Mouse (Mus musculus) right cerebral cortex, postnatal 10 days (tissue): ENCODE data around the gene Tjap1.

ENCODE experiments used
- DNase-seq, 2 experiments: peaks; one replicate each; pipeline ENCODE4 v3.0.0; 2021; ENCODE audit warnings: low spot score in 2 of 2

Tjap1 gene

DNA sequence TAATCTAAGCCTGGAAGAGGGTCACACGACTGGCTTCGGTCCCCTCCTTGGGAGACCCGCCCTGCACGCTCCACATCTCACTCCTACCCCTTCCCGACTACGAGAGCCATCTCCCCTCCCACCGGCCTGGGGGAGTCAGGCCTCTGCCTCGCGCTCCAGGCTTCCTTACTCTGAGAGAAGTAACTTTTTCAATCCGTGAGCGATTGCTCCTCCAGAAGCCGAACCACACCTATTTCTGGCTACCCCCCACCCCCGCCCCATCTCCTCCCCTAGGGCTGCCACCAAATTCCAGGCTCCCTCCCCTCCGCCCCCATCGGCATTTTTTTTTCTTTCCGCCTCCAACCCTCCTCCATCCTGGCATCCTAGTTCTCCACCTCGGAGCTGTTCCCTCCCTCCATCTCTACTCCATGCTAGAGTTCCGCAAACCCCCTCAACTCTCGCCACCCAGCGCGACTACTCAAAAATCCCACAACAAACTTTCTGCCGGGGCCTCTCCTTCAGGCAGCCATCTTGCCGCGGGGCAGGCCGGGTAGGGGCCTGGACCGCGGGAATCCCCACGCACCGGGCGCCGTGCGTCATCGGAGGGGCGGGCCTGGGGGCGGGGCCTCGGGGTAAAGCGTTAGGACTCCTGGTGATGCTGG lies at the start of gene Tjap1:
Gene Tjap1 (minus strand): TSS at position 544 of the 641 bp plus-strand sequence.
- peak; percentile 91 for DNase-seq

DNA sequence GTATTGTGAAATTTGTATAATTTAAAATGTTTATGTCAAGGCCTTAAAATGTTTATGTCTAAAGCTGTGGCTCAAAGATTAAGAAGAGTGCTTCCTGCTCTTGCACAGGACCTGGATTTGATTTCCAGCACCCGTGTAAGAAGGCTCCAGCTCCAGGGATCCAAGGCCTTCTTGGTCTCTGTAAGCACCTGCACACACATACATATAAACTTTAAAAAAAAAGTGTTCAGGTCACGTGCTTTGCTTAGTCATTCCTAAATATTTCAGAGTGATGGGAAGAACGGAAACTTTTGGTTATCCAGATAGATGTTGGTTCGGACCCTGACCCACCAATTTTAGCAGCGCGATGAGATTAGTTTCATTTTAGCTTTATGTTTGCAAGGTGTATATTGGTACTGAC lies 45.9 kb upstream of the Tjap1 start:
- DNase-seq, result no peak

DNA sequence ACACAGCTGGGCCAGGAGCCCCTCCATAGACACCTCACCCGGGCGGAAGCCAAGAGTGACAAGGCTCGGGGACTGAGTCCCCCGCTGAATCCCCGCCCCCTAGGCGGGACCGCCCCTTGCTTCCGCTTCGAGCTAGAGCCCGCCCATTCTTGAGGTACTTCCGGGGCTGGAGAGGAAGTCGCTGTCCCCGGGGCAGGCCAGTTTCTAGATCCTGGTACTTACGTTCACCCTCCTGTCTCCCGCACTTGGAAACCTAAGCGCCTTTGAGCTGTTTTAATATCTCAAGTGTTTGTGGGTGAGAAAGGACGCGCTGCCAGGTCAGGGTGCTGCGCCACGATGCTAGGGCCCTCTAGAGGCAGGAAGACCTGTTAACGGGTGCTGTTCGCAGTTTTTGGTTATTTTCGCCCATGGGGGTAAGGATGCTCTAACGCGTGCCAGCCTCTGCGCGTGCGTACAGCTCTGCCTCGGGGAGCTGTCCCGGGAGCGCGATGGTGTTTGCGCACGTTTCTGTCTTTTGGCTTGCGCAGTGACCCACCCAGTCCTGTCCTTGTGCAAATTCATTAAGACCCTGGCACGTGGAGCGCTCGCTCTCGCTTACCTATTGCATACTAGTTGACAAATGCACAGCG lies 45.2 kb upstream of the Tjap1 start, which contains the start of gene Abcc10:
Gene Abcc10 (minus strand): TSS at position 447 of the 629 bp plus-strand sequence.
- DNase-seq, result peak; percentile 95 to 96

DNA sequence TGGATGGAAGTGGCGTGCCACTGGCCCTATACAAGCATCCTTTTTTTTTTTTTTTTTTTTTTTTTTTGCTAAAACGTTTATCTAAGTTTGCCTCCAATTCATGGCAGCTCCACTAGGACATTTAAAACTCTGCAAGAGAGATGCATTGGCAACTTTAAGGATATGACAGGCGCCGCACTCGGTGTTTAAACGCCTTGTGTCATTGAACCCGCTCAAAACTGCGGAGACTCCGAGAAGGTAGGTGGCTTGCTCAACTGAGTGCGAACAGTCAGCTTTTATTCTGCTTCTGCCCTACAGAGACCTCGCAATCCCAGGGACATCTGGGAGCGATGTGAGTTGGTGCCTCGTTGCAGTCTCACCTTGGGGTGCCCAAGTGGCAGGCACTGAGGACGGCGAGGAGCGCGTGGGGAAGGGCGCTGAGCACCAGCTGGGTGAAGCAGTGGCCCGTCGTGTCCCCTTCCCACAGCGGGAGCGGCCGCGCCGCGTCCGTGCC lies 44.6 kb upstream of the Tjap1 start:
- DNase-seq, result no peak

DNA sequence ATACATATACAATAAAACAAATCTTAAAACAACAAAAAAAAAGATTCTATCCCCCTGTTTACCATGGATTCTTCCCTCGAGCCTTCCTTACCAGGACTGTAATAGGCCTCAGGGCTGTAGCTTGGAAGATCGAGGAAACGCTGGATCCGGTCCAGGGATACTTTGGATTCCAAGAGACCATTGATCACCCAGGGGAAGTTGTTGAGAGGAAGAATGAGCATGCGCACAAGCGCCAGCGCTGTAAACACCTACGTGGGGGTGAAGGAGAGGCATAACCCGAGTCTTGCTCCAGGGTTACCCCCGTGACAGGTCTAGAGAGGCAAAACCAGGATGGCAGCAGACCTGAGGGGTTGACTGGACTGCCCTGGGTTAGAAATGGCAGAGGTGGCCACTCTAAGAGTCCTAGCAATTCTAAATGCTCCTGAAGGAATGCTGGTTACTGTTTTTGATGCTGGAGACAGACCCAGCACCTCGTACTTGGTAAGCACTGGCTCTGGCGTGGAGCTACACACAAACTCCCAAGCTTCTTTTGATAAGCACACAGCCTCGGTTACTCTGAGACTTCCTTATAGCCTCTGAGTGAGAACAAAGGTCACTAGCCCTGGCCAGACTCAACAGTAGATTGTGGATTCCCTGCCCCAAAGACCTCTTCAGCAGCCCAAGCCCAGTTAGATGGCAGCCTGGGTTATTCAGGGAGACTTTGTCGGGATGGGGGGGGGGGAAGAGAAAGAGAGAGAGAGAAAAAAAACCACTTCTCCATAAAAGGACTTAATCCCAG lies 39.4 kb upstream of the Tjap1 start:
- no peak for DNase-seq

DNA sequence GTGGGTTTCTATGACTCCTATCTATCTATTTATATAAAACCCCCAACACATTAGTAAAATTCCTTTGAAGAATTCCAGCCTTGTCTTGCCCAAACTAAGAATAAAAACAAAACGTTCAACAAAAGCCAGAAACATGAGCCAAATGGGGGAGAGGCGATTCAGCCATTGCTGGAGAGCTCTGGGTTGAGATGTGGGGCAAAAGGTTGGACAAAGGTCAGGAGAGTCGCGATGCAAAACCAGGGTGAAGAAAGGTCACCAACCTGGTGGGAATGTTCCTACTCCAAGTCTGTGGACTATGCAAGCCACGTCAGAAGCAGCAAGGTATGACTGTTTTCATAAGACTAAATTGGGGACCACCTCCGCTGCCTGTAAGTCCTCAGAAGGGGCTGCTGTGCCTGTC lies 37.7 kb upstream of the Tjap1 start:
- no peak for DNase-seq

DNA sequence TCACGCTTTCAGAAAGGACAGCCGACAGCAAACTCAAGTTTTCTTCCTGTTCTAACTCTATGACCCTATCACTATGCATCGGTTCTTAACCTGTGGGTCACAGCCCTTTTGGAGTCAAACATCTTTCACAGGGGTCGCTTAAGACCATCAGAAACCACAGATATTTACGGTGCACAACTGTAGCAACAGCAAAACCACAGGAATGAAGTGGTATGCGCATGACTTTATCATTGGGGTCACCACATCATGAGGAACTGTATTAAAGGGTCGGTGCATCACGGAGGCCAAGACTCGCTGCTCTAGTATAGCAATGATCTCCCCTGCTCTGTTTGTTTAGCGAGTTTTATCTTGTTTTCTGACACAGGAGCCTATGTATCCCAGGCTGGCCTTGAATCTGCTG lies 33.0 kb upstream of the Tjap1 start:
- DNase-seq, result no peak

DNA sequence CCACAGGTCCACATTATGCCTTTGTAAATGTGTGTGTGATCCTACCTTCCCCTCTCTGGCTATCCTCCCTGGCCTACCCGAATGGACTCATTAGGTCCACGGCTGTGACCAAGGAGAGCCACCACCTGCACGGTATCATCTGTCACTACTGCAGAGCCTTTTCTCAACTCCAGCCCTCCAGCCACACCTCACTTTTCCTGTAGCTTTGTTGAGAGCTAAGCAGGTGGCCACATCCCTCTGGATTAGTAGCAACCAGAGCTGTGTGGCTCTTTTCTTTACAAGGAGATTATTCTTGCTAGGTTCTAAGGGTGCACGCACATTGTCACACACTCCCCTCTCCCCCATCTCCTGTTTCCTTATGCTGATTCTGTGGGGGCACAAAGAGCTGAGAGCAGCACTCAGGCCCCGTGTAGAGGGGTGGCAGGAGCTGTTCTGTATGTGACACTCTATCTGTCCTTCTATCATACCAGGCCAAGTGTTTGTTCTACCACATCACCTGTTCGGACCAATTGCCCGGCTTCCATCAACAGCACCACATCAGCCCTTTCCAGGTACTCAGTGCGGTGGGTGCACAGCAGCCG lies 30.4 kb upstream of the Tjap1 start:
- no peak for DNase-seq

- DNase-seq, result peak in 1 of 2 experiments; percentile 33
These were observed 27.7 kb upstream of the Tjap1 start for GRCm38 (mm10) chr17:46310515-46310914.

GRCm38 (mm10) chr17:46309835-46310234 lies 27.0 kb upstream of the Tjap1 start:
- DNase-seq, result peak in 1 of 2 experiments; percentile 18

DNA sequence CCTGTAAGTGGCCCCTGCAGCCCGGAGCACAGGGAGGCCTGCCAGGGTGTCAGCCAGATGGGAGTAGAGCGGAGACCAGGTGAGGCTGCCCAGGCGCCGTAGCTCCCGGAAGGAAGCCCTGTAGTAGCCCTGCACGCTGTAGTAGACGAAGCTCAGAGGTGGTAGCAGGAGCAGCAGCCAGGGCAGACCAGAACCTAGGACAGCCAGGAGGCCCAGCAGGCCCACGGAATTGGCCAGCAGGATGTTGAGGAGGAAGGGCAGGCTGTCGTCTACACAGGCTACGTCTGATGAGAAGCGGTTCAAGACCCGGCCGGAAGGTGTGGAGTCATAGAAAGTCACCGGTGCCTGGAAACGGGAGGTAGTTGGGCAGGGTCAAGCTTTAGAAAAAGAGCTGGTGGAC lies 24.1 kb upstream of the Tjap1 start:
- peak in 1 of 2 experiments; percentile 26 for DNase-seq

DNA sequence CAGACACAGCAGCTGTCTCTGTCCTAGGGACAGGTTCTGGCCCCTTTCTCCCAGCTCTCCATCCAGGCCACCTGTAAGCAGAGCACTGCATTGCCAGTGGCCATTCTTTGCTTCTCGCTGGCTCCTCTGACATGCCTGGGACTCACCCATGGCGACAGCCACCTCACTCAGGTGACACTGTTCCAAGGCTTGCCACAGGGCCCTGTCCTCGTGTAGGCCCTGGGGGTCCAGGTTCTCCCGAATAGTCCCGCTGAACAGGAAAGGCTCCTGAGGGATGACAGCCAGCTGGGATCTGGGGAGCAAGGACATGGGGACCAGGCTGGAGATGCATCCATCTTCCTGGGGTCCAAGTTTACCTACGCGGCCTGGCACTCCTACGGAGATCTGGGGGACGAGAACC lies 21.4 kb upstream of the Tjap1 start:
- DNase-seq, result no peak

GRCm38 (mm10) chr17:46301892-46302291 lies 19.1 kb upstream of the Tjap1 start:
- DNase-seq, result no peak

DNA sequence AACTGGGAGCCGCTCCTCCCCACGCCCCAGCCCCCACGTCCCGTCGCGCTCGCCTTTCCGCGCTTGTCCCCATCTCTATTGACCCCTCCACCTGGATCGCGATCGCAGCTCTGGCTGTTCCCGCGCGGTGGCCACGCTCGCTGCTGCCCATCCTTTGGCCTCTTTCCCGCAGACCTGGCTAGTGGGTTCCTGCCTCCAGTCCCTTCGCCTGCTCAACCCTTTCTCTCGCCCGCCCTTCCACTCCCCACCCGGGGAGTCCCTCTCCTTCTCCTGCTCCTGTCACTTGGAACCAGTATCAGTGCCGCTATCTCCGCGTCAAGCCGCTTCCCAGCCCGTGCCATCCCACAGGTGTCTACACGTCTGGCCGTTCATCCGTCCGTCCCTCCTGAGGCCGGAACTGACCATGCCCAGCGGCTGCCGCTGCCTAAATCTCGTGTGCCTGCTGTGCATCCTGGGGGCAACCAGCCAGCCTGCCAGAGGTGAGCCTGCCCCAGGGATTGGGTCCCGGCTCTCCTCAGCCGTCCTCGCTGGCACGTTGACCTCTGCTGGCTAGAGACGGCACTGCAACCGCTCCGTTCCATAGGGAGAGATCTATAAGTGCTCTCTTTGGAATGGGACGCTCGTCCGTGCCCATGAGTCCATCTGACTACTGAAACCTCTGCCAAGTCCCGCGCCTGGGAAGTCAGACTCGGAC lies 15.5 kb upstream of the Tjap1 start:
- peak; percentile 88 to 90 for DNase-seq

DNA sequence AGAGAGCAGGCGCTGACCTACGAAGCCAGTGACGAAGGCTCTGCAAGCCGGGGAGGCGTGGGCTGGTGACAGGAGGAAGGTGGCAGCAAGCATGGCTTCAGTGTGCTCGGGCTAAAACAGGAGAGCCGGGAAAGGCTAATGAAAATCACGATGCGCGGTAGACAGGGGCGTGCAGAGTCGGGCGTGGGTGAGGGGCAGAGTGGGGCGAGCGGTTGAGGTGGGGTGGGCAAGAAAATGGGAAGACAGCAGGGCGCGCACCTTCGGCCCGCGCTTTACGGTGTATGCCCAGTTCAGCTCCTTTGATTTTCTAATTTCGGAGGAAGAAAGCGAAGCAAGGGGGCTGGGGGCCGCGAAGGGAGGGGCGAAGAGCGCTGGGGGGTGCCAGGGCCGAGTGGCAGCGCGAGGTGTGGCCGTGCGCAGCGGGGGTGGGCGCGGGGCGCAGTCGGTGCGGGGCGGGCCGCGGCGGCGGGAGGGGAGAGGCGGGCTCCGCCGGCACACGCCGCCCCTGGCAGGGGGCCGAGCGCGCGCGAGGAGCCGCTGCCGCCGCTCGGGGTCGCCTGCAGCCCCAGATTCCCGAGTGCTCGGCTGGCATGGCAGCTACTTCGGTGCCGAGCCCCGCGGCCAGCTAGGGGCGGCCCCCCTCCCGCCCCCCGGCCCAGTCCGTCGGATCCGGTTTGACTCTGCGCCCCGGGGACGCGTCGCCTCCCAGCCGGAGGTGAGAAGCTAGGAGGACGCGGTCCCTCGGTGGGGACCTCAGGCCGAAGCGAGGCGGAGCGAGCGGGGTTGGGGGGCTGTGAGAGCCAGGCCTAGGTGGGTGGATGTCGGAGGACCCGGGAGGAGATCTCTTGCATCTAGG lies 14.8 kb upstream of the Tjap1 start, which contains the start of gene Dlk2:
Gene Dlk2 (plus strand): TSS at position 58 of the 856 bp plus-strand sequence.
- DNase-seq, result peak; percentile 74 to 82

DNA sequence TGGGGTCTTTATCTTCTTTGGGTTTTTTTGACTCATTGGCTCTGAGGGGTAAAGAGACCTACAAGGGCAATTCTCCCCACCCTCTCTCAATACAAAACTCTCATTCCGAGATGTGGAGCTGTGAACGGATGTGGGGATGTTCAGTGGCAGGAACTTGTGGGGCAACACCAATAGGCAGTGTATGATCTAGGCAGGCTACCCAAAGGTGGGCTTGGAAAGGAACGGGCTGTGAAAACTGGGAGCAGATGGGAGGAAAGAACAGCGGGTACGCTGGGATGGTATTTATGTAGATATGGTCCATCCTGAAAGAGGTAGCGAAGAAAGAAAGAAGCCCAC lies 14.2 kb upstream of the Tjap1 start:
- no peak for DNase-seq

GRCm38 (mm10) chr17:46296601-46297000 lies 13.8 kb upstream of the Tjap1 start:
- DNase-seq, result no peak

DNA sequence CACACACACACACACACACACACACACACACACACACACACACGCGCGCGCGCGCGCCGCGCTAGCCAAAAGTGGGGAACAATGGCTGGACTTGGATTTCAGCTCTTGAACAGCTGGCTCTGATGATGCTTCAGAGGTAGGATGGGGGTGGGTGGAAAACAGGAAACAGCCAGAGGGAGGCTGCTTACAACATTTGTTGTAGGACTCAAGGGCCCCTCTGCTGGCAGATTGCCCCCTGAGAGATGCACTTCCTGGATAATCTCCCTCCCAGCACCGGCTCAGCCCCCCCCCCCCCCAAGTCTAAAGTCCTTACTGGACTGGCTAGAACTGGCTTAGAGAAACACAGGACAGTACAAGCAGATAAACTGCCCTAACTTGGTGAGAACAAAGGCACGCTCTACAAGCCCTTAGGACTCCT lies 4.9 kb upstream of the Tjap1 start:
- DNase-seq, result no peak

- no peak for DNase-seq
These were observed 2.6 kb upstream of the Tjap1 start for GRCm38 (mm10) chr17:46285407-46285806.

- DNase-seq, result no peak
These were observed 1.8 kb upstream of the Tjap1 start for GRCm38 (mm10) chr17:46284653-46285052.

DNA sequence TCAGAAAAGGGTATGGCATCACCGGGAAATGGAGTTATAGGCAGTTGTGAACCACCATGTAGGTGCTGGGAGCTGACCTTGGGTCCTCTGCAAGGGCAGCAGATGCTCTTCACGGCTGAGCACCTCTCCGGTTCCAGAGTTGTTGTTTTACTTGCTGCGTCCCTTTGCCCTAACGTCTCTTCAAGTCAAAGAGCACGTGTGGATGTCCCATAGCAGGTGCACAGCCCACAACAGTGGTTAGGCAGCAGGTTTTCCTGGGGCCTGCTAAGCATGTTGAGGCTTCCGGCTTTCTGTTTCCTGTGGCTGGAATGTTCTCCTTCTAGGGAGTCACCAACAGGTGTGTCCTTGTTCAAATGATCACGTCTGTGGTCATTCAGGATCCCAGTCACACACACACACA lies 1.1 kb upstream of the Tjap1 start:
- no peak for DNase-seq
